Mouse (Mus musculus) adrenal gland, adult 18-20 months (tissue): ENCODE data around the gene D230025D16Rik. TPM values are rescaled to one million over a fixed set of nuclear protein-coding genes. Genes with fewer than 3 reads are reported as not detected.

Experiments
- DNase-seq, 2 experiments: peaks; one replicate each; pipeline ENCODE4 v3.0.0; 2021 to 2022; ENCODE audit warnings: low spot score in 2 of 2
- total RNA-seq, 2 experiments: library from RNA; stranded (reverse); gene quantifications; 1 replicate in 1 of 2; 2 replicates in 1 of 2; pipeline ENCODE4 v1.2.3; 2021

The D230025D16Rik gene
- total RNA-seq, 2 experiments from 2014 or later: 23.4 to 32.0 TPM

DNA sequence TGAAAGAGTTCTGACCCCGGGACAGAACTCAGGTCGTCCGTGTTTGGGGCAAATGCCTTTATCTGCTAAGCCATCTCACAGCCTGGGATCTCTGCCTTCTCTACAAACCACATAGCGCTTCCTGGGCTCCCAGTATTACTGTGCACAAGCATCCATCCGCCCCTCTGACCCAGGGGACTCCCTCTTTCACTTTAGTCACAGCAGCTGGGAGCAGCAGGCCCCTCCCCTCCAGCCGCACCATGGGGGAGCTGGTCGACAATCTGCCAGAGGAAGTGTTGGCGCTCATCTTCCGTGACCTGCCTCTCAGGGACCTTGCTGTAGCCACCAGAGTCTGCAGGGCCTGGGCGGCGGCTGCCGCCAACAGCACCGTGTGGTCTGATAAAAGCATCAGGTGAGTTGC lies 41.8 kb downstream of the D230025D16Rik start:
- no peak for DNase-seq

DNA sequence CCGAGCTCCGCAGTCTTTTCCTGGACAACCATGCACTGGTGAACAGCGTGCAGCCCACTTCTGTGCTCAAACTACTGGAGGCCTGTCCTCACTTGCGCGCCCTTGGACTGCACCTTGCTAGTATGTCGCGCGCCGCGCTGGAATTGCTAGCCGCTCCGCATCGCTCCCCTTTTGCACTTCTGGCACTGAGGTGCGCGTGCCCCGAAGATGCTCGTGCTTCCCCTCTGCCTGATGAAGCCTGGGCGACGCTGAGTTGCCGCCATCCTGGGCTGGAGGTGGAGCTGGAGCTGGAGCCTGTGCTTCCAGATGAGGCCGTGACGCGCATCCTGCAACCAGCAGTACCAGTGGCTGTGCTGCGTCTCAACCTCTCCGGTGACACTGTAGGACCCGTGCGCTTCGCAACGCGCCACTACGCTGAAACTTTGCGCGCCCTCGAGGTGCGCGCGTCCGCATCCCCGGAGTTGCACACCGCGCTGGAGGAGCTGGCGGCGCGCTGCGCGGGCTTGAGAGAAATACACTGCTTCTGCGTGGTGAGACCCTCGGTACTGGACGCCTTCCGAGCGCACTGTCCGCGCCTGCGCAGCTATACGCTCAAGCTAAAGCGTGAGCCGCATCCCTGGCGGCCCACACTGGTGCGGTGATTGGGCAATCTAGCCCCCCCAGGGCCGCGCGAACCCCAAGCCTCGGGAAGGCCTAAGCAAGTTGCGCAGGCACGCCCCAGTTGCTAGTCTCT lies 43.6 kb downstream of the D230025D16Rik start:
- no peak for DNase-seq

DNA sequence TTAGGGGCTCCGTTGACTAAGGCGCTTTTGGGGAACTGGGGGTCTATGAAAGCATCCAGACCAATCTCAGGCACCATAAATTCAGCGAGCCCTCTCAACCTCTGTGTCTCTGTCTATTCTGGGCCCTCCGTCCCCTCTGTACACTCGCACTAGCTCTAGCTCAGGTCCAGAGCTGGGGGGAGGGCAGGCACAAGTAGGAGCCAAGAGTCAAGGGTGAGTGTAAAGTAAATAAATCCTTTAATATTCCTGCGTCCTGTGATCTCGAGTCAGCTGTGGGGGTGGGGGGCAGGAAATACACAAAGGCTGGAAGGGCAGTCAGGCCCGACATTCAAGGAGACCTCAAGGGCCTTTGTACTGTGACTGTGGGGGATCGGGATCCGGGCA lies 44.1 kb downstream of the D230025D16Rik start:
- no peak for DNase-seq

DNA sequence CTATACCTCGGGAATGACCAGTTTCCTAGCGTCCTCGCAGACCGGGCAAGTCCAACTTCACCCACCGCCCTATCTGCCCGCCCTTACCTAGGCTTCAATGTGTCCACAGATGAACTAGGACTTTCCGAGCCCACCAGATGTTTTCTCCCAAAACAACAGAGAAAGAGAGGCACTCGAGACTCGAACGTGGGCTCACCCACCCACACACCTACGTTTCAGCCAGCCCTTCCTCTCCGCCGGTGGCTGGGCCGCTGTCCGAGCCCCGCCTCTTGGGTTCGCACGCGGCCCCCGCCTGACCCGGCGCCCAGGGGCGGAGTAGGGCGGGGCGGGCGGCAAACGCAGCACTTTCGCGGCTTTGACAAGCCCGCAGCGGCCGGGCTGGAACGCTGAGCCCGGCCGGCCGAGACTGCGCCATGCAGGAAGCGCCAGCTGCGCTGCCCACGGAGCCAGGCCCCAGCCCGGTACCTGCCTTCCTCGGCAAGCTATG lies 44.6 kb downstream of the D230025D16Rik start, which contains the start of gene Hsf4:
Gene Hsf4 (plus strand): TSS at position 341 of the 487 bp plus-strand sequence.
- DNase-seq: peak; percentile 67 to 76

DNA sequence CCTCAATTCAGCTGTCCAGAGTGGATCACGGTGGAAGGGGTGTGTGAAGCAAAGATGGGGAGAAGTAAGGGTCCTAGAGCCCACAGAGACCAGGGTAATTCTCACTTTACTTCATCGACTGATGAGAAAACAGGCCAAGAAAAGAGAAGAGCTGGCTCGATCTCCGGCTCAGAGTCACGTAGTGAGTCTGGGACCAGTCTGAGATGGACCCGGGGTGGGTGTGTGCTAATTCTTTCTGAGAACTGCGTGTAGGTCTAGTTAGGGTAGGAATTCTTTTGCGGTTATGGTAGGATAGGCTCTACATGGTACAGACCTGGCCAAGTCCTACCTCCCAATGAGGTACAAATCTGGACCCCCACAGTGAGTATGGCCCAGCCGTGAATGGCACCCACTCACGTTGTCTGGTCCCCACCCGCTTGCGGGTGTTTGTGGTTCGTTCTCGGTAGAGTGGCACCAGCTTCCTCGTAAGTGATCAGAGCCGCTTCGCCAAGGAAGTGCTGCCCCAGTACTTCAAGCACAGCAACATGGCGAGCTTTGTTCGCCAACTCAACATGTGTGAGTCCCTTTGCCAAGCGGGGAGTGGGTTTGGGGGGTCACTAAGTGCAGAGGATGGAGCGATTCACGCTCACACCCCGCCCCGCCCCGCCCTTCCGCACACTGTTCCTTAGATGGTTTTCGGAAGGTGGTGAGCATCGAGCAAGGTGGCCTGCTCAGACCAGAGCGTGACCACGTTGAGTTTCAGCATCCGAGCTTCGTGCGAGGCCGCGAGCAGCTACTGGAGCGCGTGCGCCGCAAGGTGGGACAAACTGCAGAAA lies 45.4 kb downstream of the D230025D16Rik start:
- no peak for DNase-seq

DNA sequence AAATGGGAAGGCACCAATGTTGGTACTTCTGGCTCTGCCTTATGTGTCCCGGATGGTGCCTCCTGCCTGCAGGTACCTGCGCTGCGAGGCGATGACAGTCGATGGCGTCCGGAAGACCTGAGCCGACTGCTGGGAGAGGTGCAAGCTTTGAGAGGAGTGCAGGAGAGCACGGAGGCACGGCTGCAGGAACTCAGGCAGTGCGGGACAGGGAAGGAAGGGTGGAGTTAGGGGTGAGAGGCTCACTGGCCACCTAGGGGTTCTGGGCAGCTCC lies 45.9 kb downstream of the D230025D16Rik start:
- DNase-seq: no peak

DNA sequence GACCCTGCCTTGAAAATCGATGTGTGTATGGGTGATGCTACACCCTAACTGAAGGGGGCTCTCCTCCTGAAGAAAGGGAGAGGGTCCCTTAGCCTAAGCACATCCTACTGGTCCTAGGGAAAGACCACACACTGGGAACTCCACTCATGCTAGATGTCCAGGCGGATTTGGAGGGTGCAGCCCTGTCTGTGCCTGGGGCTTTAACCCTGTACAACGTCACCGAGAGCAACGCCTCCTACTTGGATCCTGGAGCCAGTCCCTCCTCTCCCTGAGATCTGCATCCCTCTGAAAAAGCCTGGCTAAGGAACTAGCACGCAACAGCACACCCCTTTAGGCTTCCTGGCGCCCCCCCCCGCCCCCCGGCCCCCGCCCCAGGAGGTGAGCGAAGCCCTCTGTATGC lies 50.4 kb downstream of the D230025D16Rik start:
- DNase-seq: no peak

DNA sequence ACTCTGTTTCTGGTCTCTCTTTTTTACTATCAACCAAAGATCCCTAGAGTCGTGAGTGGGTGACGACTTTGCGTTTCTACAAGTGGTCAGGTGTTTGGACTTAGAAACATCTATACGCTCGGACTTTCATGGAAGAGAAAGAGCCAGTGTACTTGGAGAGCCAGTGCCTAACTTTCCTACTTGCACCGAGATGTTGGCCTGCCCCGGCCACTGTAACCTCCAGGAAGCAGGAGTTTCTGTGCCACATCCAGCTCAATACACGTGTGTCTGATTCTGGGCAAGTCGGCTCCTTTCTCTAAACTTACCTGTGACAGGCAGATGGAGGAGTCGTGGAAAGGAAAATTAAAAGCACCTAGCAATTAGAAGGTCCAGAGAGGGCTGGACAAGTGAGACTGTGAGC lies 50.9 kb downstream of the D230025D16Rik start, which contains the start of gene Nol3:
Gene Nol3 (plus strand): TSS at position 301 of the 400 bp plus-strand sequence.
- DNase-seq: no peak

DNA sequence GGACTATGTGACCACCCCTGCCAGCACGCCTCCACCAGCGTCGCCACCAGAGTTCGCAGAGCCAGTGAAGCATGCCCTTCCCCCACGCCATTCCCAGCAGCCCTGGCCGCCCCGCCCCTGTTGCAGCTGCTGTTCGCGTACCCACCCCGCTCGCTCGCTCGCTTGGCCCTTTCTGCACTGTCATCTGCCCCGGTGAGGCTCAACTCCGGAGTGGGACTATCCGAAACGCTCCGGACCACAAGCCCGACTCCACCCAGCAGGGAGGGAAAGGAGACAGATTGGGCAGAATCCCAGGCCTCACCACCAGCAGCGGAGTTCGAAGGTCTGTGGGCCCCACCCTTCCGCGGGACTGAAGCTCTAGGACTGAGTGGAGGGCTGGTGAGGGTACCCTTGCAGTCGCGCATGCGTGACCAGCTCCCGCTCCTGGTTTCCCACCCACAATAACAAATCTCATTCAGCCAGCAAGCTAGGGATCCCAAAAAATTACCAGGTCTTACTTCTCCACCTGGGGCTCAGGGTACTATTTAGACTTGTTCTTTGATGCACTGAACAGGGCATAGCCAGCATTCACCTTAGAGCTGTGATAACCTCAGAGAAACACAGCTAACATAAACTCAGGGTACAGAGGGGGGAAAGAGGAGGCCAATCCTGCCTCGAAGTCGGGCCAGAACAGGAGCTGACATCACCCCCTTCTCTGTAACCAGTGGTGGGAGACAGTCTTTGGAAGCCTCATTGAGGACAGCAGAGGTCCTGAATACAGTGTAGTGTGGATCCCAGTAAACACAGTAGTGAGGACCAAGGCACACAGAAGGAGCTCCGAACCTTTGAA lies 51.6 kb downstream of the D230025D16Rik start:
- DNase-seq: peak; percentile 41 to 57

DNA sequence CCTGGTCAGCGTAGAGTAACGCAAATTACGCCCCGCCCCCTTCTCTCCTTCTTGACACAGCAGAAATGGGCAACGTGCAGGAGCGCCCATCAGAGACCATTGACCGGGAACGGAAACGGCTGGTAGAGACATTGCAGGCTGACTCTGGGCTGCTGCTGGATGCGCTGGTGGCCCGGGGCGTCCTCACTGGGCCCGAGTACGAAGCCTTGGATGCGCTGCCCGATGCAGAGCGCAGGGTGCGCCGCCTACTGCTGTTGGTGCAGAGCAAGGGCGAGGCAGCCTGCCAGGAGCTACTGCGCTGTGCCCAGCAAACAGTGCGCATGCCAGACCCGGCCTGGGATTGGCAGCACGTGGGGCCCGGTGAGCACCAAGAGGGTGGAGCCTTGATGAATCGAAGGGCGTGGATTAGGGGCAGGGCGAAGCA lies 54.0 kb downstream of the D230025D16Rik start:
- DNase-seq: peak; percentile 68 to 78

DNA sequence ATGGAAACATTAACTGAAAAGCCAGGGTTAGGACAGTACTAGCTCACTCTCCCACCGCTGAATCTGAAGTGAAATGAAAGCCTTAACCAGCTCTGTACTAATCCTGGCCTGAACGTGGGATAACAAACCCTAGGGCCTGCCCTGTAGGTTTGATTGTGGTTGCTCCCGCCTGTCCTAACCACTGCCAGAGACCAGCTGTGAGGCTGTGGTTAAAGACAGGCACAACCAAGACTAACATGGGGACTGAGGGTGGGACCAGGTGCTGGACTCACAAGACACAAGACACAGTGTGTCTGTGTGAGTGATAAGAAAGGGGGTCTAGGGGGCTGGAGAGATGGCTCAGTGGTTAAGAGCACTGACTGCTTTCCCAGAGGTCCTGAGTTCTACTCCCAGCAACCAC lies 55.6 kb downstream of the D230025D16Rik start:
- DNase-seq: no peak

DNA sequence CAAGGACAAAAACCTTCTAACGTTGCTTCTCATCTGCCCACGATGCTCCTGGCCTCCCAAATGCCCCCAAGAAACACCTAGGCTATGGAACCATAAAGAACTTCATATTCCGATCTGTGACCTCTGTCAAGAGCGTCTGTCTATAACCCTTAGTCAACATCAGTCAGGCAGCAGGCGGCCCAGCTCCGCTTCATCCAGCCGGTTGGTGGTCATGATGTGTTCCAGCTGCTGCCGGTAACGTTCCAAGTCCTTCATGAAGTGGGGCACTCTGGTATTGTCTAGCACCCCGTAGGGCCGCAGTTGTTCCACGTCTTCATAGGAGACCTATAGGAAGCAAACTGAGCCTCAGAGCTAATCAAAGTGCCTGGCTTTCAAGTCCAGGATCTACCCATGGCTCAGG lies 56.9 kb downstream of the D230025D16Rik start:
- DNase-seq: no peak

DNA sequence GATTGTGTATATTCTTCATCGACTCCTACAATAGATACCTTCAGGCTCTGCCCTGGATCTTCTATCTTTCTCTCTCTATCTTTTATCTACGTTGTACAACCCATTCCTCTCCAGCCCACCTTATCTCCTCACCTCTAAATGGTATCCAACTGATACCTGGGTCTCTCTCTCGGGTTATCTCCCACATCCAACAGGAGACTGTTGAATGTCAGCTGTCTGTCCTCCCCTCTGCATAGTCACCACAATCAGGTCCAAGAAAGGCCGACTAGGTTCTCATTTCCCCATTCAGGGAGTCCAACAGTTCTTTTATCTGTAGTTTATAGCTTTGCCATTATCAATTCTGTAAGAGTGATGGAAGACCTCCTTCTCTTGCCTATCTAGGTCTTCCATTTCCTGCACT lies 57.3 kb downstream of the D230025D16Rik start:
- DNase-seq: no peak

DNA sequence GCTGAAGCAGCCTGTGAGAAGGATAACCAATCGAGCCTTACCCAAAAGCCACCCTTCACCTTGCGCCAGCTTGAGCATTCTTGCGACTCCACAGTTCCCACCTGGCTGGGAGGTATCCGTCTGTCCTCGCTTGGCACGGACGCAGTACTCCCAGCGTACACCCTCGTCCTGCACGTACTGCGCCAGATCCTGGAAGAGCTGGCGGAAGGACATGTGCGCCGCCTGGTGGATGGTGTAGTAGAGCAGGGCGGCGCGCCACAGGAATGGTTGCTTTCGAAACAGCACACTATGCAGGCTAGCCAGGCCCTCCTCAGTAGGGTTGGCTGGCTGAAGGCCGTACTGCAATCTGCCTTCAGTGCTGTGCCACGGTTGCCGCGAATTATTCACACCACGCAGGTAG lies 58.1 kb downstream of the D230025D16Rik start:
- peak; percentile 51 to 72 for DNase-seq

DNA sequence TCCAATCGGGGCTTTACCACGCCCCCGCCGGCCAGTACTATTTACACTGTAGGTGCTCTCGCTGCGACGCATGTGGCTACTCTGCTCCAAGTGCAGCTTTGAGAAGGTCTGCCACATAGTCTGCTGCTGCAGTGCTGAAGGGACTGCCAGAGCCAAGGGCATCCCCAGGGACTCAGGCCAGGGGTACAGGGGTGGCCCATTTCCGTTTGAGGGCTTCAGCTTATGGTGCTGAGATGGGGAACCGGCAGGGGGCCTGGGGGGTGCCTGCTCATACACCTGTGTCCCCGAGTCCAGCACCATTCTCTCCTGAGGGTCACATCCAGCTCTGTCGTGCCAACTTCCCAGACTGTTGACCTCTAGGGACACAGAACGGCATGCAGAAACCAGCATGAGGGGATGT lies 60.6 kb downstream of the D230025D16Rik start:
- DNase-seq: no peak

DNA sequence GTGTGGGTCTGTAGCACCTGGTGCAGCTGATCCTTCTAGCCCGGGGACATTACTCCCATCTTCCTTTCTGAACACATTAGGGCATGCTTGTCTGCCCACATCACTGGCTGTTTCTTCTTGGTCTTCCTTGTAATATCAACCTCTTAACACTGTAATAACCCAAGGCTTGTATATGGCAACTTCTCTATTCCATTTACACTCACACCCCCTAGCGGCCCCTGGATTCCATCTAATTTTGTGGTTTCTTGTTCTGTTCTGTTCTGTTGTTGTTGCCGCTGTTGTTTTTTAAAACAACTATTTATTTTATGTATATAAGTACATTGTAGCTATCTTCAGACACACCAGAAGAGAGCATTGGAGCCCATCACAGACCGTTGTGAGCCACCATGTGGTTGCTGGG lies 62.0 kb downstream of the D230025D16Rik start:
- DNase-seq: no peak

DNA sequence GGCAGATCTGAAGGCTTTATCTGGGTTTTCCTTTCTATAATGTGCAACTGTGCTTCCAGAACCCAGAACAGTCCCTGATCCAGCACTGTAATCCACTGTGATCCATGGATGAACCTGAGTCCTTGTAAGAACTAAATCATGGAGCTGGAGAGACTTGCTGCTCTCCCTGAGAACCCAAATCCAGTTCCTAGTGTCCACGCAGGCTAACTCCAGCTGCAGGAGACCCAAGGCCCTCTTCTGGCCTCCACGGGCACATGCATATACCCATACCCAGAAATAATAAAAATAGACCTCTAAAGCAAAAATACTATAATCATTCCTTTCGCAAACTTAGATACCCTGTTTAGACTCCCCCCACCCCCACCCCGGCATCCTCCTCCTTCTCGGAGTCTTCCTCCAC lies 63.3 kb downstream of the D230025D16Rik start:
- no peak for DNase-seq

DNA sequence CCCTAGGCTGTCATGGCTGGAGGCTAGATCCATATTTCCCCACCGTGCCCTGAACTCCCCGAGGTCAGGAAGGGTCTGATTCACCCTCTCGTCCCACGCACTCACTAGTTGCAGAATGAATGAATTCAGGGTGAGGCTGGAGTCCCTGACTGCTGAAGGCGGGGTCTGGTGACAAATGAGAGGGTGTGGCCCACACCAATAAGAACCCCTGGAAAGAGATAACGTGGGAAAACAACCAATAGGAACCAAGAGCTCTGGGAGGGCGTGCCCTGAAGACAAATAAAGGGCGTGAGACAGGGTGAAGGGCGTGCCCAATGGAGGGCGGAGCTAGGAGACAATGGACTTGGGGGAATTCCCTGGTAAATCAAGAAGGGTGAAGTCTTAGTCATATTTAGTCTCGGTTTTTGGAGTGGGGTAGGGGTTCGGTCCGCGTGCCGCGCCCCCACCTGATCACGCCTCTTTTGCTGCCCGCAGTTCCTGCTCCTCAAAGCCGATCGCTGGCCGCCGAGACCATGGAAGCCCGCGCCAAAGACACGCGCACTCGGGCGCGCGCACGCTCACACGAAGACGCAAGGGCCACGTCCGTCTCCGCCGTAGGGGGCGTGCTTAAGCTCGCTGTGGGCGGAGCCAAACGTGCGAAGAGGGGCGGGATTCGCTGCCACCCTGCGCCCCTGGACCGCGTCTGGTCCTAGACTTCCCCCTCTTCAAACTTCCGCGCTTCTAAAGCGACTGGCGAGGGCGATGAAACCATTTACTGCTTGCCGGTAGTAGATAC lies 64.2 kb downstream of the D230025D16Rik start:
- peak; percentile 90 to 92 for DNase-seq

DNA sequence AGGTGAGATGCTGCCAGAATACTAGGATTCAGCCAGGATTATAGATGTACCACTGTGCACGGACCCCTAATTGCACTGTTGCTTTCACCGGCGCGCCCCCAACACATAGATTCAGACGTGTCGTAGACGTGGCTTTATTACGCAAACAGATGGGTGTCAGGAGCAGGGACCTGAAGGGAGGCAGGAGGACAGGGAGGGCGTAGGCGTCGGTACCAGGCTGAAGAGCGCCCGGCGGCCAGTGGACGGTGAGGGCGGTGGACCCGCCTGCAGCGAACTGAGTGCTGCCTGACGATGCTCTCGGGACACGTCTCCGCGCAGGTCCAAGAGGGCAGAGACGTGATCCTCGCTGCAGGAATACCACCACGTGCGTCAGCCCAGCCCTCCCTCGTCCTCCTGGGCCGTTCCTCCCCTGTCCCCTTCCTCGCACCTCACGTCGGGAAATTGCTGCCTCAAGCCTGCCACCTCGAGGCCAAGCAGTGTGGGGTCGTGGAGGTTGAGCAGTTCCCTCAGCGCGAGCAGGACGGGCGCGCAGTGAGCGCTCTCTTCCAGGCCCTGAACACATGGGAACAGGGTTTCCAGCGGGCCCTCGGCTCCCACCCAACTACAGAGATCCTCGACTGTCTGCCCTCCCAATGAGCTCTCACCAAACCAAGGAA lies 65.0 kb downstream of the D230025D16Rik start, which contains the start of gene 4931428F04Rik:
Gene 4931428F04Rik (minus strand): TSS at position 60 of the 656 bp plus-strand sequence.
- no peak for DNase-seq
